Mouse (Mus musculus) cortical plate, adult 2 months (tissue): ENCODE results near the gene Kcna6.

Experiments used
- CTCF ChIP-seq: fragments of 200-500 bp; IDR thresholded peaks from 2 replicates; pipeline ENCODE4 v1.5.1; 2011; ENCODE audit warnings: mild to moderate bottlenecking, control low read depth, low read length; ENCODE audit not compliant: insufficient read depth; ENCODE audit errors: extremely low read depth
- POLR2A ChIP-seq: fragments of 200-500 bp; IDR thresholded peaks from 2 replicates; pipeline ENCODE4 v1.6.1; 2011; ENCODE audit warnings: mild to moderate bottlenecking, low read length, control low read depth; ENCODE audit not compliant: insufficient read depth; ENCODE audit errors: extremely low read depth

- no peak for TF ChIP-seq CTCF
- TF ChIP-seq POLR2A = no peak
Observed at GRCm38 (mm10) chr6:126667001-126667400, 73.5 kb downstream of the Kcna6 start.
